Mouse (Mus musculus) MEL (cell line): Measurements from ENCODE around the gene Thnsl1. TPM values are rescaled to one million over a fixed set of nuclear protein-coding genes. Genes with fewer than 3 reads are reported as not detected.

Experiments used
- DNase-seq: peaks from one replicate; pipeline ENCODE4 v3.0.0; 2011; ENCODE audit warnings: low read depth, low spot score
- H3K27ac ChIP-seq: 2 replicates; pipeline ENCODE4 v1.5.1; 2012; ENCODE audit warnings: low read depth, mild to moderate bottlenecking, control low read depth, low read length, moderate library complexity; ENCODE audit not compliant: control insufficient read depth
- H3K27me3 ChIP-seq, 2 experiments: fragments of 150-350 bp in 1 of 2; sonication (generic) in 1 of 2; 2 replicates each; pipeline ENCODE4 v1.6.1; 2012; ENCODE audit warnings: low read length in 2 of 2, mild to moderate bottlenecking in 2 of 2, improper control_type of control experiment in 1 of 2, moderate library complexity in 1 of 2; ENCODE audit not compliant: insufficient read depth in 2 of 2, control insufficient read depth in 1 of 2
- H3K36me3 ChIP-seq, 2 experiments: 2 replicates each; pipeline ENCODE4 v1.6.1; 2012 to 2014; ENCODE audit warnings: low read length in 2 of 2, improper control_type of control experiment in 1 of 2, inconsistent platforms in 1 of 2, mild to moderate bottlenecking in 1 of 2; ENCODE audit not compliant: insufficient read depth in 2 of 2, control insufficient read depth in 1 of 2
- H3K4me1 ChIP-seq, 2 experiments: fragments of 150-350 bp in 1 of 2; sonication (generic) in 1 of 2; 2 replicates each; pipeline ENCODE4 v1.6.1; 2012; ENCODE audit warnings: low read length in 2 of 2, improper control_type of control experiment in 1 of 2, mild to moderate bottlenecking in 1 of 2; ENCODE audit not compliant: insufficient read depth in 2 of 2, control insufficient read depth in 1 of 2
- H3K4me3 ChIP-seq, 2 experiments: fragments of 150-350 bp in 1 of 2; sonication (generic) in 1 of 2; 2 replicates each; pipeline ENCODE4 v1.5.1; 2012; ENCODE audit warnings: low read depth in 2 of 2, low read length in 2 of 2, mild to moderate bottlenecking in 2 of 2, moderate library complexity in 2 of 2, control low read depth in 1 of 2, improper control_type of control experiment in 1 of 2; ENCODE audit not compliant: control insufficient read depth in 1 of 2, insufficient read depth in 1 of 2
- H3K79me2 ChIP-seq: 2 replicates; pipeline ENCODE4 v1.6.1; 2012; ENCODE audit warnings: mild to moderate bottlenecking, low read length, moderate library complexity; ENCODE audit not compliant: control insufficient read depth, poor library complexity, insufficient read depth
- H3K9ac ChIP-seq: 2 replicates; pipeline ENCODE4 v1.6.1; 2012; ENCODE audit warnings: low read depth, mild to moderate bottlenecking, control low read depth, low read length, moderate library complexity; ENCODE audit not compliant: control insufficient read depth, poor library complexity, severe bottlenecking
- H3K9me3 ChIP-seq: fragments of 150-350 bp; sonication (generic); replicated peaks from 2 replicates; pipeline ENCODE4 v1.6.1; 2012; ENCODE audit warnings: mild to moderate bottlenecking, low read length, improper control_type of control experiment, moderate library complexity; ENCODE audit not compliant: insufficient read depth
- BHLHE40 ChIP-seq: IDR thresholded peaks from 2 replicates; pipeline ENCODE4 v1.6.1; 2012; ENCODE audit warnings: low read depth, mild to moderate bottlenecking, inconsistent platforms, low read length, improper control_type of control experiment, borderline replicate concordance
- CHD1 ChIP-seq: IDR thresholded peaks from 2 replicates; pipeline ENCODE4 v1.6.1; 2012; ENCODE audit warnings: low read depth, mild to moderate bottlenecking, inconsistent platforms, low read length, improper control_type of control experiment
- CTCF ChIP-seq, 3 experiments: IDR thresholded peaks in 2 of 3; conservative IDR thresholded peaks in 1 of 3; 2 replicates each; pipeline ENCODE4 v1.5.1; 2011 to 2012; ENCODE audit warnings: low read length in 3 of 3, low read depth in 2 of 3, mild to moderate bottlenecking in 2 of 3, improper control_type of control experiment in 1 of 3, inconsistent platforms in 1 of 3, mixed read lengths in 1 of 3, moderate library complexity in 1 of 3; ENCODE audit not compliant: control insufficient read depth in 1 of 3, insufficient read depth in 1 of 3, poor library complexity in 1 of 3, severe bottlenecking in 1 of 3
- E2F4 ChIP-seq: IDR thresholded peaks from 2 replicates; pipeline ENCODE4 v1.6.1; 2011; ENCODE audit warnings: low read depth, low read length, improper control_type of control experiment, borderline replicate concordance
- ELF1 ChIP-seq: IDR thresholded peaks from 2 replicates; pipeline ENCODE4 v1.6.1; 2014; ENCODE audit warnings: low read depth, mild to moderate bottlenecking, inconsistent platforms, low read length, improper control_type of control experiment, moderate library complexity
- EP300 ChIP-seq, 2 experiments: IDR thresholded peaks; 2 replicates each; pipeline ENCODE4 v1.6.1; 2011; ENCODE audit warnings: improper control_type of control experiment in 2 of 2, low read length in 2 of 2, low read depth in 1 of 2, mild to moderate bottlenecking in 1 of 2
- GATA1 ChIP-seq: IDR thresholded peaks from 2 replicates; pipeline ENCODE4 v1.6.1; 2011; ENCODE audit warnings: low read depth, low read length, improper control_type of control experiment
- HCFC1 ChIP-seq: IDR thresholded peaks from 2 replicates; pipeline ENCODE4 v1.6.1; 2012; ENCODE audit warnings: low read depth, mild to moderate bottlenecking, inconsistent platforms, low read length, improper control_type of control experiment, moderate library complexity
- MAX ChIP-seq: IDR thresholded peaks from 2 replicates; pipeline ENCODE4 v1.6.1; 2011; ENCODE audit warnings: low read length, improper control_type of control experiment
- MXI1 ChIP-seq: IDR thresholded peaks from 2 replicates; pipeline ENCODE4 v1.6.1; 2011; ENCODE audit warnings: mild to moderate bottlenecking, low read depth, low read length, improper control_type of control experiment
- MYC ChIP-seq: IDR thresholded peaks from 2 replicates; pipeline ENCODE4 v1.6.1; 2011; ENCODE audit warnings: low read depth, mild to moderate bottlenecking, low read length, improper control_type of control experiment, moderate library complexity
- NELFE ChIP-seq: IDR thresholded peaks from 2 replicates; pipeline ENCODE4 v1.6.1; 2011; ENCODE audit warnings: low read depth, low read length, improper control_type of control experiment
- NRF1 ChIP-seq: IDR thresholded peaks from 2 replicates; pipeline ENCODE4 v1.6.1; 2014; ENCODE audit warnings: low read depth, mild to moderate bottlenecking, inconsistent platforms, low read length, improper control_type of control experiment, moderate library complexity; ENCODE audit not compliant: poor library complexity, insufficient read depth, severe bottlenecking
- POLR2A ChIP-seq, 2 experiments: IDR thresholded peaks; 2 replicates each; pipeline ENCODE4 v1.6.1; 2011 to 2012; ENCODE audit warnings: low read length in 2 of 2, mild to moderate bottlenecking in 2 of 2, control low read depth in 1 of 2, improper control_type of control experiment in 1 of 2, low read depth in 1 of 2, moderate library complexity in 1 of 2; ENCODE audit not compliant: control insufficient read depth in 1 of 2, insufficient read depth in 1 of 2, poor library complexity in 1 of 2
- SIN3A ChIP-seq: IDR thresholded peaks from 2 replicates; pipeline ENCODE4 v1.6.1; 2012; ENCODE audit warnings: low read length, improper control_type of control experiment, inconsistent platforms
- UBTF ChIP-seq: IDR thresholded peaks from 2 replicates; pipeline ENCODE4 v1.6.1; 2012; ENCODE audit warnings: low read depth, mild to moderate bottlenecking, inconsistent platforms, low read length, improper control_type of control experiment, moderate library complexity, borderline replicate concordance; ENCODE audit not compliant: insufficient read depth
- ZKSCAN1 ChIP-seq: IDR thresholded peaks from 2 replicates; pipeline ENCODE4 v1.6.1; 2012; ENCODE audit warnings: low read depth, mild to moderate bottlenecking, inconsistent platforms, low read length, improper control_type of control experiment, moderate library complexity
- ZMIZ1 ChIP-seq: IDR thresholded peaks from 2 replicates; pipeline ENCODE4 v1.6.1; 2012; ENCODE audit warnings: low read depth, mild to moderate bottlenecking, inconsistent platforms, low read length, improper control_type of control experiment, moderate library complexity
- ZNF384 ChIP-seq: IDR thresholded peaks from 2 replicates; pipeline ENCODE4 v1.6.1; 2012; ENCODE audit warnings: low read depth, mild to moderate bottlenecking, inconsistent platforms, low read length, improper control_type of control experiment
- polyA plus RNA-seq, 2 experiments: library from polyadenylated mRNA; stranded (reverse) in 1 of 2; unstranded in 1 of 2; fragments of >175 nt in 1 of 2; fragments of >200 nt in 1 of 2; gene quantifications; 2 replicates each; pipeline versions ENCODE4 v1.2.1 to v1.2.4; 2012; ENCODE audit warnings: low replicate concordance in 2 of 2, low read depth in 1 of 2; ENCODE audit not compliant: insufficient read length in 2 of 2, insufficient read depth in 1 of 2, missing spikeins in 1 of 2
- total RNA-seq: library from RNA; depleted of rRNA; stranded (reverse); fragments of 300-350 nt; gene quantifications from 2 replicates; pipeline ENCODE4 v1.2.3, GENCODE M21; 2012; rRNA removed

The Thnsl1 gene
- total RNA-seq = 1.0 and 1.9 TPM in 2 replicates
- 1 to 10 TPM in 1 of 2 experiments, not detected in 1; 2.6 TPM for polyA plus RNA-seq

DNA sequence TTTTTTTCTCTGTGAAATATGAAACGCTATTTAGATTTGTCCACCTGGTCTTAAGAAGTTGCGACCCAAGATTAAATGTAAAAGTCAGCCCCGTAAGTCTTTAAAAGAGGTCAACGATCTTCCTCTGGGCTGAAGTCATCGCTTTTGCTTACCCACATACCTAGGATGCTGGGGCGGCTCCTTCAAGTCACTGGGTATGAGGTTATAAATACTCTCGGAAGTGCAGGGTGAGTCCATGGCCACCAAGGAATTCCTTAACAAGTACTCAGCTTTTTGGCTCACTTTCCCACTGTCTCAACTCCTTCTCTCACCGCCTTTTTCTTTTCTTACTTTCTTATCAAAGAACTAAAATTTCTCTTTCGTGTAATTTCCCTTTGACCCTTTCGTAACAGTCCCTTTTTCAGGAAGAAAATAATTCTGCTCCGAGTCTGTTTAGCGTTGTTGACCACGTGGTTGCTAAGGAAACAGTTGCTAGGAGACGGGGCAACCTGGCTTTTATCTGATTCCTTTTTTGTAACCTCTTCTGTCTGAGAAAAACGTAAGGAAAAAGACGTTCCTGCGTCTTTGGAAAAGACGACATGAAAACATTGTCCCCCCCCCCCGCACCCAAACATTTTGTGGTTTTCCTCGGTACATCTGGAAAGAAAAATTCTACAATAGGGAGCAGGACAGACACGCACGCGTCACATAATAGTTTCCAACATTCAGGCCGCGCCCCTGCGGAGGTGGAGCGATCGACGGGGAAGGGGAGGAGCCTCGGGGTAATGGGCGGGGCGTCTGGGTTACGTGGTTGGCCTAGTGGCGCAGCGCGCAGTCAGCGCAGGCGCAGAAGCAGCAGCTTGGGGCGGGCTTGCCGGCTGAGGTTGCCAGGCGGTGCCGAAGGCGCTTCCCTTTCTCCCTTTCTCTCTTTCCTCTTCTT lies at the start of gene Thnsl1, which contains the start of gene Enkur:
Gene Thnsl1 (plus strand): TSS at position 813 of the 919 bp plus-strand sequence.
Gene Enkur (minus strand): TSS at position 454 of the 919 bp plus-strand sequence.
- peak within 1 kb of the TSS; percentile 80 for H3K9ac ChIP-seq
- H3K79me2 ChIP-seq = no peaks in the 10 kb centered on the region; the same call in 1 of the 2 replicates
- H3K4me1 ChIP-seq = peaks cover 5 to 6% of the 10 kb centered on the region in 2 experiments
- H3K36me3 ChIP-seq = peaks cover 0 to 12% of the 10 kb centered on the region in 2 experiments; a peak in 2 of 4 replicates
- no peaks in the 10 kb centered on the region for H3K27me3 ChIP-seq
- peak; percentile 54; the same call in 1 of the 2 replicates for TF ChIP-seq HCFC1
- 0 out of 2 replicates have a peak, but pooled peaks have one; percentile 18 for TF ChIP-seq MYC
- peak; percentile 83 for TF ChIP-seq ELF1
- no peak for TF ChIP-seq BHLHE40
- TF ChIP-seq ZMIZ1 = no peak
- TF ChIP-seq CHD1 = no peak
- peak; percentile 75 for TF ChIP-seq NRF1
- TF ChIP-seq SIN3A = peak; percentile 98
- no peak for TF ChIP-seq E2F4
- TF ChIP-seq NELFE = peak; percentile 68
- TF ChIP-seq CTCF (IDR thresholded peaks at IDR 0.05 in 2 of 3, conservative IDR thresholded peaks at IDR 0.05 in 1 of 3; ENCODE audit: control insufficient read depth in 1 of 3, insufficient read depth in 1 of 3, low read depth in 2 of 3, low read length in 3 of 3, poor library complexity in 1 of 3, severe bottlenecking in 1 of 3) = no peak
- peak; percentile 99 for TF ChIP-seq MXI1
- no peak for TF ChIP-seq ZKSCAN1
- TF ChIP-seq UBTF = no peak
- TF ChIP-seq MAX = peak; percentile 89
- peak; percentile 93 for TF ChIP-seq GATA1
- TF ChIP-seq POLR2A (IDR thresholded peaks at IDR 0.05; ENCODE audit: control insufficient read depth in 1 of 2, insufficient read depth in 1 of 2, low read depth in 1 of 2, low read length in 2 of 2, poor library complexity in 1 of 2) = peak; percentile 73 to 88; a peak in 3 of 4 replicates
- peak; percentile 96 for DNase-seq
- no peaks in the 10 kb centered on the region for H3K9me3 ChIP-seq
- H3K27ac ChIP-seq = peak within 1 kb of the TSS; percentile 53
- H3K4me3 ChIP-seq = peak within 1 kb of the TSS; percentile 88 to 89

DNA sequence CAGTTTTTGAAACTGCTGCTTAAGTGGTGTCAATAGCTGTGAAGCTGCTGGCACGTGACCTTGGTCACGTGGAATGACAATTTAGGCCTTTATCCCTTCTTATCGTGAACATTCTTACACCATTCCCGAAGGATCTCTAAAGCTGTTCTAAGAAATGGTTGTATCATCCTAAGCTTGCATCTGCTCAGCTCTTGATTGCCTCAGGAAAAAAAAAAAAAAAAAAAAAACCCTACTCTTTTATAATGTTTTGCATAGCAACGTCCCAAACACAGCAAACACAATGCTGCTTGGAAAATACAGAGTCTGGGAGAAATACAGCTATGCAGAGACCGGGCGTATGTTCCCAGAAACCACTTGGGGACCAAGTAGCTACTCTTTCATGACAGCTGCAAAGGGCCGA lies 41.2 kb upstream of the Thnsl1 start:
- Histone ChIP-seq H3K4me1 (no peaks in the 10 kb centered on the region), H3K27ac (no peak overlapping the region)
- TF ChIP-seq MAX (no peak), HCFC1 (no peak), NRF1 (no peak), POLR2A (IDR thresholded peaks at IDR 0.05; ENCODE audit: control insufficient read depth in 1 of 2, insufficient read depth in 1 of 2, low read depth in 1 of 2, low read length in 2 of 2, poor library complexity in 1 of 2) (no peak), ZNF384 (no peak), EP300 (IDR thresholded peaks at IDR 0.05; ENCODE audit: low read depth in 1 of 2, low read length in 2 of 2) (no peak)
- TF ChIP-seq, all 39 proteins: peak for 0
- H3K9me3 ChIP-seq = no peaks in the 10 kb centered on the region
- no peak overlapping the region for H3K9ac ChIP-seq
- no peaks in the 10 kb centered on the region for H3K27me3 ChIP-seq
- H3K4me3 ChIP-seq = no peak overlapping the region
- no peaks in the 10 kb centered on the region for H3K79me2 ChIP-seq
- DNase-seq = no peak
- no peaks in the 10 kb centered on the region for H3K36me3 ChIP-seq
